Mouse (Mus musculus) cerebellum, postnatal 4 days (tissue): ENCODE measurements around the gene Camsap1.

ENCODE experiments used
- DNase-seq, 2 experiments: peaks; one replicate each; pipeline ENCODE4 v3.0.0; 2022; ENCODE audit warnings: low spot score in 2 of 2, mixed read lengths in 1 of 2

The Camsap1 gene

GRCm38 (mm10) chr2:25978997-25979396 is 4.1 kb downstream of the Camsap1 start:
- no peak for DNase-seq

GRCm38 (mm10) chr2:25977587-25978239 is 5.4 kb downstream of the Camsap1 start:
- DNase-seq, result no peak

GRCm38 (mm10) chr2:25975141-25975770 is 7.8 kb downstream of the Camsap1 start:
- DNase-seq, result no peak

- DNase-seq, result no peak
These were observed 12.7 kb downstream of the Camsap1 start for GRCm38 (mm10) chr2:25970426-25970825.

GRCm38 (mm10) chr2:25969319-25969718 is 13.8 kb downstream of the Camsap1 start:
- DNase-seq, result no peak

GRCm38 (mm10) chr2:25949291-25949690 is 33.8 kb downstream of the Camsap1 start:
- no peak for DNase-seq

GRCm38 (mm10) chr2:25947950-25948349 is 35.1 kb downstream of the Camsap1 start:
- DNase-seq, result no peak

GRCm38 (mm10) chr2:25943822-25944221 is 39.3 kb downstream of the Camsap1 start:
- DNase-seq, result no peak

GRCm38 (mm10) chr2:25940503-25940902 is 42.6 kb downstream of the Camsap1 start:
- no peak for DNase-seq

GRCm38 (mm10) chr2:25931249-25931859 is 51.7 kb downstream of the Camsap1 start:
- DNase-seq, result peak in 1 of 2 experiments; percentile 38

GRCm38 (mm10) chr2:25927821-25928220 is 55.3 kb downstream of the Camsap1 start:
- no peak for DNase-seq

- no peak for DNase-seq
These were observed 58.1 kb downstream of the Camsap1 start for GRCm38 (mm10) chr2:25924934-25925333.

GRCm38 (mm10) chr2:25923799-25924198 is 59.3 kb downstream of the Camsap1 start:
- no peak for DNase-seq

- DNase-seq, result no peak
These were observed 63.1 kb downstream of the Camsap1 start for GRCm38 (mm10) chr2:25919972-25920371.

GRCm38 (mm10) chr2:25918408-25918807 is 64.7 kb downstream of the Camsap1 start:
- DNase-seq, result no peak

GRCm38 (mm10) chr2:25914821-25915220 is 68.3 kb downstream of the Camsap1 start:
- no peak for DNase-seq

GRCm38 (mm10) chr2:25914201-25914600 is 68.9 kb downstream of the Camsap1 start:
- no peak for DNase-seq

- peak in 1 of 2 experiments; percentile 14 for DNase-seq
These were observed 69.8 kb downstream of the Camsap1 start for GRCm38 (mm10) chr2:25913247-25913646.

- DNase-seq, result no peak
These were observed 73.2 kb downstream of the Camsap1 start for GRCm38 (mm10) chr2:25909872-25910271.

- no peak for DNase-seq
These were observed 84.1 kb downstream of the Camsap1 start for GRCm38 (mm10) chr2:25898970-25899369.

- no peak for DNase-seq
These were observed 90.6 kb downstream of the Camsap1 start for GRCm38 (mm10) chr2:25892440-25892839.

- DNase-seq, result no peak
These were observed 94.9 kb downstream of the Camsap1 start for GRCm38 (mm10) chr2:25888144-25888543.

- DNase-seq, result no peak
These were observed 95.9 kb downstream of the Camsap1 start for GRCm38 (mm10) chr2:25887226-25887625.
